Mouse (Mus musculus) neutrophil, adult 59 days (primary cell): ENCODE data around the gene Aff1. TPM values are rescaled to one million over a fixed set of nuclear protein-coding genes. Genes with fewer than 3 reads are reported as not detected.

Source experiments
- total RNA-seq, 2 experiments: library from RNA; stranded (reverse); gene quantifications; 1 replicate in 1 of 2; 2 replicates in 1 of 2; pipeline ENCODE4 v1.2.4; 2023

Gene Aff1
- 100 to 1,000 TPM; 112 to 122 TPM for total RNA-seq

DNA sequence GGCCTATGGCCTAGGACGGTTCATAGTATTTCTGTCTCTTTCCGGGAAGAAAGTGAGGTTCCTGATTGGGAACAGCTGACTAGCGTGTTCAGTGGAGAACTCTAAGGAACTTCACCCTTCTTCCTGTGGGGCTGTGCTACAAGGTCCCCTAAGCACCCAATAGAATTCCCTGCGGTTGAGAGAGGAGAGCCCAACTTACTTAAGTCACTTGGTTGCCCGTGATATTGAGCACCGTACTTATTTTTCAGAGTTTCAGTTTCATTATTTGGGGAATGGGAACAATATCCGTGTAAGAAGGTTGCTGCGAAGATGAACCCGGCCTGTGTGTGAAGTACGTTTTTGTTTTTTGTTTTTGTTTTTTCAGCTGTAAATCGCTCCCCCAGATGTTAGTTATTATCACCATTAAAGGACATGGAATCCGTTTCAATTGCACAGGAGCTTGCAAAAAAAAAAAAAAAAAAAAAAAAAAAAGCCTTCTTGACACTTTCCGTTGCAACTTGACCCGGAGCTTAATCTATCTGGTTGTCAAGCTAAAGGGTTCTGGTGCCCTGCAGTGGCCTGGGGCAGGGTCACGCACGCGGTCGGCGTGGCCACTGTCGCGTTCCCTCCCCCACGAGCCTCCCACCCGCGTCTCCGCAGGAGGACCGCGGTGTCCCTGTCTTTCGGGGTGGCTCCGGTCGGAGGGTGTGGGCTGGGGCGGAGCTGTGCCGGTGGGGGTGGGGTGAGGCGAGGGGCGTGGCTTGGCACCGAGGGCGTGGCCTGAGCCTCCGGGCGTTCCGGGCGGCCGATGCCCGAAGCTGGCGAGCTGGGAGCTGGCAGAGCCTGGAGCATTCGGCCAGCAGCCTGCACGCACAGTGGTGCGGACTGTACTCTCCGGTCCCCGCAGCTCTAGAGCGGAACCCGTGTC, at the start of gene Aff1:
Gene Aff1, plus strand, starts transcription at position 751 of the 907 bp plus-strand sequence.

GRCm38 (mm10) chr5:103655346-103656118, 36.6 kb upstream of the Aff1 start, which contains the start of gene 1700016H13Rik:
TSS of gene 1700016H13Rik (minus strand) at chr5:103656010.

Other genes with a start within 250 kb of the Aff1 start
- not detected for gene Slc10a6, start 63.0 kb upstream of the Aff1 start, total RNA-seq
- not detected for gene 1700016H13Rik, start 36.4 kb upstream of the Aff1 start, total RNA-seq
- gene Klhl8, start 218.9 kb downstream of the Aff1 start, total RNA-seq: 1 to 10 TPM; 1.1 to 1.6 TPM